Mouse (Mus musculus): Measurements from ENCODE around the gene Fbxo40. TPM values are rescaled to one million over a fixed set of nuclear protein-coding genes. Genes with fewer than 3 reads are reported as not detected.

Fbxo40 gene
- polyA plus RNA-seq, 1 experiment from 2014 or later = 0.15 TPM

DNA sequence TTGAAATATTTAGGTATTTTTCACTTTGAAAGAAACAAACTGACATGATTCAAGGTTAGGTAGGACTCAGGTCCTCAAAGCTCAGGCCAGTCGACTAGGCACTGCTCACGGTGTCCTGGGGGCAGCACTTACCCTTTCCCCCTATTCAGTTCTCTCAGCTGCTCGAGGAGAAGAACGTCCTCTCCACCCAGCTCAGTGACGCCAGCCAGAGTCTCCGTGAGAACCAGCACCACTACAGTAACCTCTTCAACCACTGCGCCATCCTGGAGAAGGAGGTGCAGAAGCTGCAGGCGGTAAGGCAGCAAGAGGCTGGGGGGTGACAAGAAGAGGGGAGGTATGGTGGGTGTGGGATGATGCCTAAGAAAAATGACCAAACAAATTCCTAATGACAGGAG is 62.2 kb downstream of the Fbxo40 start:
- no peak for ATAC-seq (ENCODE audit: low FRiP score, low read depth)
- Histone ChIP-seq H3K9ac (no peak overlapping the region), H3K4me1 (no peaks in the 10 kb centered on the region), H3K27me3 (no peaks in the 10 kb centered on the region), H3K4me2 (replicated peaks) (no peak overlapping the region), H3K27ac (no peak overlapping the region), H3K4me3 (no peak overlapping the region), H3K9me3 (no peaks in the 10 kb centered on the region), H3K36me3 (peaks cover 91% of the 10 kb centered on the region)
- WGBS = 90% methylated on average over 8 of the region's 8 CpGs

DNA sequence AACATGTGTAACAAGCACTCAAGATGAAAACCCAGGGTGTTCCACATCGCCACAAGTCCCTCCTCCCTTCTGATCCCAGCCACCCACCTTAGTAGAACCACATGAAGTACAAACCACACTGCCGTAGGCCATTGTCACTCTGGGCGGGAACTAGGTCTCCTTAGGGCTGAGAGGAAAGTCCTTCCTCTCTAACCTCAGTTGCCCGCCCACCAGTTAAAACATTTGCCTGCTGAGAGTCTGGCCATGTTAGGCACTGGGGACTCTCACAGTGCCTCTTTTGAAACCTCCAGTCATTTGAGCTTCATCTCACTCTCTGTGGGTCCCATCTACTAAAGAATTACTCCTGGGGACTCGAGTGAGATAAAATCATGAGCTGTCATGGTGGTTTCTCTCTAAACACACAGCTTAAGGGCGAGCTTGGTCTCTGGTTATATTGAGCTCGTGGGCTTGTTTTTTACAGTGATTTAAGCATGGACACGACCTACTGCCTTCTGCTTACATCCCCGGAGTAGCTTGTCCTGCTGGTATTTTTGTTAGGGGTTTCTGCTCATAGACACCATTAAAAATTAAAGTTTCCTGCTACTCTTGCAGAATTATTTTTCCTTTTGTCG is 62.7 kb downstream of the Fbxo40 start:
- H3K36me3 ChIP-seq = peaks cover 90% of the 10 kb centered on the region
- 86% methylated on average over 10 of the region's 10 CpGs for WGBS
- H3K4me1 ChIP-seq = no peaks in the 10 kb centered on the region

DNA sequence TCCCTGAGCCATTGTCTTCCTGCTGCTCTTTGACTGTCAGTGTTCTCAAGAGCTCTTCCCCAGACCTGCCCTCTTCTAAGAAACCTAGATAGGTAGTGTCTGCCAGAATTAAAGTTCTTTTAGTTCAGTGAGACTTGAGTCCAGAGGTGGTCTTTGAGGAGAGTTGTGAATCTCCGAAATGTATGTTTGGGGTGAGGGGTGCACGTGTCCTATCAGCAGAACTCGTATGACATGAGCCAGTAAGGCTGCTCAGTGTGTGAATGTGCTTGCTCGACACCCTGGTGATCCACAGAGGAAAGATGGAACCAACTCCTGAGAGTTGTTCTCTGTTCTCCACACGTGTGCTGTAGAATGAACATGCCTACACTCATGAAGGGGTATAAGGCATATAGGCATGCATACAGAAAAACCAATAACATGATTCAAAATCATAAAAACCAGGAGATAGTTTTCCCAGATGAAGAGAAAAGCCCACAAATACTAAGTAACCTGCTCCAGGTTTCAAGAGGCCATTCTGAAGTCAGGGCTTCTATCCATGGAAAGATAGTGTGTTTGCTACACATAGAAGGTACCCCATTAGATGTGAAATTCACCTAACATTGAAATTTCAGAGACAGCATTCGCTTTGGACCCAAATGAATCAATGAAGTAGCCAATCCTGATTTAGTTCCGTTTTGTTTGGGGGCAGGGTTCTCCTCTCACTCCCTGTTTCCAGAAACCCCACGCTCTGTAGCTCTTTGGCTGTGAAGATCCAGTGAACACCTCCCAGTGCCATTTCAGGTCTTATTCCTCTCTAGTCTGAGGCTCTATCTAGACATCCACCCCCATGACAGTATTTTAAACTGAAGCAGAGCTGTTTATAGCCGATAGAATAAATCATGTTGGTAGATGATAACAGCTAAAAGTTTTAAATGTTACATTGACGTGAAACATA is 63.5 kb downstream of the Fbxo40 start:
- Histone ChIP-seq H3K27me3 (no peaks in the 10 kb centered on the region), H3K9me3 (no peaks in the 10 kb centered on the region), H3K36me3 (peaks cover 89% of the 10 kb centered on the region), H3K4me1 (no peaks in the 10 kb centered on the region), H3K4me3 (no peak overlapping the region), H3K4me2 (replicated peaks) (no peak overlapping the region), H3K27ac (no peak overlapping the region), H3K9ac (no peak overlapping the region)
- WGBS = 89% methylated on average over 10 of the region's 10 CpGs
- no peak for ATAC-seq (ENCODE audit: low FRiP score, low read depth)

More for the DNA sequence above, 62.7 kb downstream of the Fbxo40 start:
- ATAC-seq (ENCODE audit: low FRiP score, low read depth) = no peak
- no peak overlapping the region for H3K9ac ChIP-seq
- no peak overlapping the region for H3K4me3 ChIP-seq
- H3K27me3 ChIP-seq = no peaks in the 10 kb centered on the region
- no peaks in the 10 kb centered on the region for H3K9me3 ChIP-seq
- H3K4me2 ChIP-seq (replicated peaks) = no peak overlapping the region
- no peak overlapping the region for H3K27ac ChIP-seq

DNA sequence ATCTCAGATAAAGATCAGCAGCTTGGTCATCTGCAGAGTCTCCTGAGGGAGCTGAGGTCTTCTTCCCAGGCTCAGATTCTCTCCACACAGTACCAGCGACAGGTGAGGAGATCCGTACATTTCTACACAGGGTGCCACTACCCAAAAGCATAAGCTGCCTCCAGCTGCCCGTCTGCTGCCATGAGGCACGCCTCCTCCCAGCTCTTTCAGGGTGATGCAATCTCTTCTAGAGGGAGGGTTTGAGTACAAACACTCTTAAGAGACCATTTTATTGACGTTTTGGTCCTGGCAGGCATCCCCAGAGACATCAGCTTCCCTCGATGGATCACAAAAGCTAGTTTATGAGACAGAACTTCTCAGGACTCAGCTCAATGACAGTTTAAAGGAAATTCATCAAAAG is 64.5 kb downstream of the Fbxo40 start:
- H3K4me2 ChIP-seq (replicated peaks) = no peak overlapping the region
- H3K9me3 ChIP-seq = no peaks in the 10 kb centered on the region
- no peak for ATAC-seq (ENCODE audit: low FRiP score, low read depth)
- H3K4me1 ChIP-seq = no peaks in the 10 kb centered on the region
- no peak overlapping the region for H3K27ac ChIP-seq
- no peak overlapping the region for H3K9ac ChIP-seq
- WGBS = 62% methylated on average over 6 of the region's 6 CpGs
- peaks cover 85% of the 10 kb centered on the region for H3K36me3 ChIP-seq
- H3K27me3 ChIP-seq = no peaks in the 10 kb centered on the region
- no peak overlapping the region for H3K4me3 ChIP-seq

DNA sequence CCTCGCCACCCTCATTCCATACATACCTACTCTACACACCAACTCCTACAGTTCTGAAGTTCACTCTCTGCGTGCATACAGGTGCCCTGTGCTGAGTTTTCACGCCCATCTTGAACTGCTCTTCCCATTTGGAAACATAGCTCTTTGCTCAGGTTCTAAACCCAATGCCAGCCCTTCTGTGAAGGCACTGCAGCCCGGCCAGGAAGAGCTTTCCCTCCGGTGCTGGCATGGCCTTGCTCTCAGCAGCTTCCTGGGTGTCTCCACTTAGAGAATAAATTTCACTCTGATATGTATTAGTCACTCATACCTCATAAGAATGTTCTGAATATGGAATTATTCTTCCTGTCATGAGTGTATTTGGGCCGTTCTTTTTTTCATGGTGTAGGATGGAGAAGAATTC is 64.9 kb downstream of the Fbxo40 start:
- Histone ChIP-seq H3K4me3 (no peak overlapping the region), H3K4me2 (replicated peaks) (no peak overlapping the region), H3K9me3 (no peaks in the 10 kb centered on the region), H3K36me3 (peaks cover 85% of the 10 kb centered on the region), H3K27me3 (no peaks in the 10 kb centered on the region), H3K9ac (no peak overlapping the region), H3K27ac (no peak overlapping the region), H3K4me1 (no peaks in the 10 kb centered on the region)
- 87% methylated on average over 6 of the region's 6 CpGs for WGBS
- no peak for ATAC-seq (ENCODE audit: low FRiP score, low read depth)

DNA sequence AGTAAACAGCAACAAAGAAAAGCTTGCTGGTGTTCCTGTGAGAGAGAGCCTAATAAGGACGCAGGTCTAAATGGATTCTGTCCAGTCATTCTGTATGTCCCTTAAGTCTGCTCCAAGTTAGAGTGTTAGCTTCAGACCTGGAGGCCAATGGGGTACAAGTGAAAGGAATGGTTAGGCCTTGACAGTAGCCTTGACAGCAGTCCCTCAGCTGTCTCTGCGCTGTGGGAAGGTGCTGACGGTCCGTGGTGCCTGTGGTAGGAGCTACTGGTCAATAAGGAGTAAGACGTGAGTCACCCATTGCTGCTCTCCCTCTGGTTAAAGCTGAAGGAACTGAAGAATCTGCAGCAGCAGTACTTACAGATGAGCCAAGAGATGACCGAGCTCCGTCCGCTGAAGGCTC is 66.0 kb downstream of the Fbxo40 start:
- H3K4me3 ChIP-seq = no peak overlapping the region
- no peak overlapping the region for H3K9ac ChIP-seq
- H3K9me3 ChIP-seq = no peaks in the 10 kb centered on the region
- WGBS = 94% methylated on average over 8 of the region's 8 CpGs
- no peak overlapping the region for H3K27ac ChIP-seq
- ATAC-seq (ENCODE audit: low FRiP score, low read depth) = no peak
- peaks cover 85% of the 10 kb centered on the region for H3K36me3 ChIP-seq
- no peaks in the 10 kb centered on the region for H3K27me3 ChIP-seq
- no peak overlapping the region for H3K4me2 ChIP-seq (replicated peaks)
- no peaks in the 10 kb centered on the region for H3K4me1 ChIP-seq

DNA sequence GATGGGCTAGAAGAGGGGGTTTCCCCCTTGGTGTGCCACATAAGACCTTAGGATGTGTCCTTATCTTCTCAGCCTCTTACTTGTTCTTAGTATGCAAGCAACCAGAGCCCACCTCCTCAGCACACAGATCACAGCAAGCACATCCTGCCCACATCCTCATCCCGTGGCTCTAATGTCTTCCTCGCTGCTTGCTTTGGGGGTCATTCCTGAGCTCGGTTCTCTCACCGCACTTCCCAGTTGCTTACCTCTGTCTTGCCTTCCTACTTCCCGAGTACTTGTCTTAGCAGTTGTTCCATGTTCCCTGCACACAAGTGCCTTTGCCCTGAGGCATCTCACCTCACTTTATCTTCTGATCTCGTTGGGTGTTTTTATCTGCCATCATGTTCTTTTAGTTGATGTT is 68.3 kb downstream of the Fbxo40 start:
- ATAC-seq (ENCODE audit: low FRiP score, low read depth) = no peak
- WGBS = 85% methylated on average over 6 of the region's 6 CpGs
- Histone ChIP-seq H3K27ac (no peak overlapping the region), H3K27me3 (no peaks in the 10 kb centered on the region), H3K9me3 (no peaks in the 10 kb centered on the region), H3K9ac (no peak overlapping the region), H3K4me2 (replicated peaks) (no peak overlapping the region), H3K4me1 (no peaks in the 10 kb centered on the region), H3K4me3 (no peak overlapping the region), H3K36me3 (peaks cover 83% of the 10 kb centered on the region)

DNA sequence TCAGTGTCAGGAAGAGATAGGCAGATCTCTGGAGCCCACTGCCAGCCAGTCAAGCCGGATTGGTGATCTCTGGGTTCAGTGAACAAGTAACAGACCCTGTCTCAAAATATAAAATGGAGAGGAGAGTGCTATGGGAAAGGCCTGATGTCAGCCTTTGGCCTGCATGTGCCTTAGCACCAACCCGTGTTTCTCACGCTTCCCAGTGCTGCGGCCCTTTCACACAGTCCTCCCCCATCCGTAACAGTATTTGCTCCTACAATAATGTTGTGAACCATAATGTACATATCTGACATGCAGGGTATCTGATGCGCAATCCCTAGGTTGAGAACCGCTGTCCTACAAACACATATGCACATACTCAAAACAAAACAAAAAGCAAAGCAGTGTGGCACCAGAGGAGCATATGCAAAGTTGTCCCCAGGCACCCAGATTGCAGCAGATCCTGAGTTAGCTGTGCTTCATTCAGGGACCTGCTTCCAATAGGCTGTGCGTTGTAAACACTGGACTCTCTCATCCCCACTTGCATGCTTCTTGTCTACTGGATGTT is 69.1 kb downstream of the Fbxo40 start:
- H3K4me3 ChIP-seq = no peak overlapping the region
- 93% methylated on average over 8 of the region's 8 CpGs for WGBS
- H3K9ac ChIP-seq = no peak overlapping the region
- H3K36me3 ChIP-seq = peaks cover 82% of the 10 kb centered on the region
- no peaks in the 10 kb centered on the region for H3K9me3 ChIP-seq
- no peak overlapping the region for H3K4me2 ChIP-seq (replicated peaks)
- H3K4me1 ChIP-seq = no peaks in the 10 kb centered on the region
- no peak overlapping the region for H3K27ac ChIP-seq
- ATAC-seq (ENCODE audit: low FRiP score, low read depth) = no peak
- H3K27me3 ChIP-seq = no peaks in the 10 kb centered on the region

DNA sequence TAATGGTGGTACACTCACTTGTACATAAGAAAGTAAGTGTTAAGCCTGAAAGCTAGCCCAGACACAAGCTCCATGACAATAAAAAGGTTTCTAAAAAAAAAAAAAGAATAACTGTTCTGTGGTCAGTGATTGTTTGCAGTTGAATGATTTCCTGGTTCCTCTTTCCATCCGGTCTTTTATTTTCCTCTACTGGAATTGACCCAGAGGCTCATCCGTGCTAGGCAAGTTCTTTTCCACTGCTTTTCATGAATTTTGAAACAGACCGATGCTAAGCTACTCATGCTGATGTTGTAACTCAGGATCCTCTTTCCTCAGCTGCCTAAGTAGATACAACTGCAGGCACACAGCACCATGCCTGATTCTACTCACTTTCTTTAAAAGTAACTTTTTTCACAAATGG is 69.9 kb downstream of the Fbxo40 start:
- Histone ChIP-seq H3K4me3 (no peak overlapping the region), H3K4me2 (replicated peaks) (no peak overlapping the region), H3K9ac (no peak overlapping the region), H3K27me3 (no peaks in the 10 kb centered on the region), H3K27ac (no peak overlapping the region), H3K4me1 (no peaks in the 10 kb centered on the region), H3K36me3 (peaks cover 82% of the 10 kb centered on the region), H3K9me3 (no peaks in the 10 kb centered on the region)
- no peak for ATAC-seq (ENCODE audit: low FRiP score, low read depth)
- 86% methylated on average over 3 of the region's 3 CpGs for WGBS

DNA sequence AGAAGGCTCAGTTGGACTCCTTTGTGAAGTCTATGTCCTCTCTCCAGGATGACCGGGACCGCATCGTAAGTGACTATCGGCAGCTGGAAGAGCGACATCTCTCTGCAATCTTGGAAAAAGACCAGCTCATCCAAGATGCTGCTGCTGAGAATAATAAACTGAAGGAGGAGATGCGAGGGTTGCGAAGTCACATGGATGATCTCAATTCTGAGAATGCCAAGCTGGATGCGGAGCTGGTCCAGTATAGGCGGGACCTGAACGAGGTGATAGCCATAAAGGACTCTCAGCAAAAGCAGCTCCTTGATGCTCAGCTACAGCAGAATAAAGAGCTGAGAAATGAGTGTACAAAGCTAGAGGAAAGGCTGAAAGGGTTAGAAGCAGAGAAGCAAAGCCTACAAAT is 71.8 kb downstream of the Fbxo40 start:
- H3K36me3 ChIP-seq = peaks cover 89% of the 10 kb centered on the region
- 97% methylated on average over 10 of the region's 10 CpGs for WGBS
- no peak for ATAC-seq (ENCODE audit: low FRiP score, low read depth)
- H3K27me3 ChIP-seq = no peaks in the 10 kb centered on the region
- no peak overlapping the region for H3K4me3 ChIP-seq
- no peak overlapping the region for H3K4me2 ChIP-seq (replicated peaks)
- no peaks in the 10 kb centered on the region for H3K9me3 ChIP-seq
- H3K9ac ChIP-seq = no peak overlapping the region
- H3K27ac ChIP-seq = no peak overlapping the region
- H3K4me1 ChIP-seq = no peaks in the 10 kb centered on the region

DNA sequence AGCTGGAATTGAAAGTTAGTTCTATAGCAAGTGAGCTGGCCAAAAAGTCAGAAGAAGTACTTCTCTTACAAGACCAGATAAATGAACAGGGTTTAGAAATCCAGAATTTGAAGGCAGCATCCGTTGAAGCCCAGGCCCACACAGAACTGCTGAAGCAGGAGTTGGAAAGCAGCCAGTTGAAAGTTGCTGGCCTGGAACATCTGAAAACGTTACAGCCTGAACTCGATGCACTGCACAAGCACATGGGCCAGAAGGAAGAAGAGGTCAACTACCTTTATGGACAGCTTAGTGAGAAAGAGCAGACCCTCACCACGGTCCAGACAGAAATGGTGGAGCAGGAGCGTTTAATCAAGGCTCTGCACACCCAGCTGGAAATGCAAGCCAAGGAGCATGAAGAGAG is 76.1 kb downstream of the Fbxo40 start:
- Histone ChIP-seq H3K27ac (no peak overlapping the region), H3K4me2 (replicated peaks) (no peak overlapping the region), H3K9me3 (no peaks in the 10 kb centered on the region), H3K36me3 (peaks cover 85% of the 10 kb centered on the region), H3K9ac (no peak overlapping the region), H3K4me3 (no peak overlapping the region), H3K4me1 (no peaks in the 10 kb centered on the region), H3K27me3 (no peaks in the 10 kb centered on the region)
- 77% methylated on average over 5 of the region's 5 CpGs for WGBS
- no peak for ATAC-seq (ENCODE audit: low FRiP score, low read depth)
